Mouse (Mus musculus) left cerebral cortex, postnatal 25 days (tissue): ENCODE measurements around the gene Dhrs1. TPM values are rescaled to one million over a fixed set of nuclear protein-coding genes. Genes with fewer than 3 reads are reported as not detected.

Source experiments
- DNase-seq, 2 experiments: peaks; one replicate each; pipeline ENCODE4 v3.0.0; 2022; ENCODE audit warnings: low spot score in 2 of 2, mixed read lengths in 1 of 2
- intact Hi-C: fragments of 180-260 bp; cut with DNase I; formaldehyde crosslinking; loops from one replicate; pipeline ENCODE4 v1.15.1; 2025
- total RNA-seq, 2 experiments: library from RNA; stranded (reverse); gene quantifications; 2 replicates each; pipeline ENCODE4 v1.2.3; 2021

The Dhrs1 gene
- total RNA-seq, result 10 to 100 TPM; 79.2 to 88.7 TPM

DNA sequence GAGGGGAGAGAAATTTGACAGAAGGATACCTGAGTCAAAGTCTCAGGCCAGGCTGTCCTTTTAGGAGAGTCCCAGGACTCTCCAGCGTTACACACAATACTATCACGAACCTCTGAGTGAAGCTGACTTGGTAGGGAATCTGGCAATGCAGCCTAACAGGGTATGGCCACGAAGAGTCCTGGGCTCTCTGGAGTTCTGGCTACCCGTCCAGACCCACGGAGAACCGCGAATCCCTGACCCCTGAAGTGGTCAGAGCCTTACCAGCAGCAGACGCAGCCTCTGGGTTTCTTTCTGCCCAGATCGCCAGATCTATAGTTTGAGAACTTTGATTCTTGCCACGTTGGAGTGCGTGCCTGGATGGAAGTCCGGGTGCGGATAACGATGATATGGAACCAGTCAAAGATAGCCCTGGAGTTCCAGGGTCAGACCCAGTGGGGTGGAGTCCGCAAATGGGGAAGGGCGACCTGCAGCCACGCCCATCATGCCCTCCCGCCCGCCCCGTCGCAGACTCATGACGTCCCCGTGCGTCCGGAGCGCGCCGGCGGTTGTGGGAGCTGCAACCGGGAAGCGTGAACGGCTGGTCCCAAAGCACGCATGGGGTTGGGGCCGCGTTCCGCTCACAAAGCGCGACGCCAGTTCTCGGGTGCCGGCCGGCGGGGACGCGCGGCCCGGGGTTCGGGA, at the start of gene Dhrs1, which contains the start of gene Nop9:
Dhrs1 (minus strand) TSS at position 511 of the 681 bp plus-strand sequence.
Nop9 (plus strand) TSS at position 514 of the 681 bp plus-strand sequence.
- intact Hi-C loops, result loop anchor here (1.0 kb wide), 1 partner anchor 63 kb away; no protein-coding TSS in a partner anchor
- peak; percentile 86 to 90 for DNase-seq

DNA sequence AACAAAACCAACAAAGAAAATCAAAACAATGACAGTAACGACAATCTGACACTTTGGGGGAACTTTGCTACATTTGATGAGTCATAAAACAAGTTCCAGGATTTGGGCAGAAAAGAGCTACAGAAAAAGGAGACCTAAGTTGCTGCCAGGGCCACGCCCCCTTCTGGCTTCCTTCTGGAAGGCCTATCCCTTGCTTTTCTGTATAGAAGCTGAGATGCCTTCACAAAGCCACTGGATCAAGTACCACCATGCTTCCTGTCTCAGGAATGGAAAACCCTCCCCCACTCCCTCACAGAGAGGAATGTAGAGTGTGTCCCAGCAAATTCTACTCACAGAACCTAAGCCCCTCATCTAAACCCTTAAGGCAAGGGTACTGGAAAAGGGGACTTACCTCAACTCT, 48.5 kb upstream of the Dhrs1 start:
- intact Hi-C loops, result no loop called here
- peak in 1 of 2 experiments; percentile 0 for DNase-seq

DNA sequence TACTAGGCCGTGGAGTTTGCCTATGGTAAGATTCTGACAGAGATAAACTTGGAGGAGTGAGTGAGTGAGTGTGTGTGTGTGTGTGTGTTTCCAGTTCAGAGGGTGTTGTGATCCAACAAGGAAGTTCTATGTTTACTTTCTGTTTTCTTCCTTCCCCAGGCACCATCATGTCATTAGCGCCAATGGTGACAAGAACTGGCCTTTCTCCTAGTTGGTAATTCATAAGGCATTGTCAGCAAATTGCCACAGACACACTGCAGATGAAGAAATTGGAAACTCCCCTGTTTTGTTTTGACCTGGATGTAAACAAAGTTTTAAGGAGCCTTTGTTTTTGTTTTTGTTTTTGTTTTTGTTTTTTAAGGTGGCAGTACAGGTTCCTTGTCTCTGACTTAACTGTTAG, 48.0 kb upstream of the Dhrs1 start:
- peak in 1 of 2 experiments; percentile 0 for DNase-seq
- intact Hi-C loops, result no loop called here

DNA sequence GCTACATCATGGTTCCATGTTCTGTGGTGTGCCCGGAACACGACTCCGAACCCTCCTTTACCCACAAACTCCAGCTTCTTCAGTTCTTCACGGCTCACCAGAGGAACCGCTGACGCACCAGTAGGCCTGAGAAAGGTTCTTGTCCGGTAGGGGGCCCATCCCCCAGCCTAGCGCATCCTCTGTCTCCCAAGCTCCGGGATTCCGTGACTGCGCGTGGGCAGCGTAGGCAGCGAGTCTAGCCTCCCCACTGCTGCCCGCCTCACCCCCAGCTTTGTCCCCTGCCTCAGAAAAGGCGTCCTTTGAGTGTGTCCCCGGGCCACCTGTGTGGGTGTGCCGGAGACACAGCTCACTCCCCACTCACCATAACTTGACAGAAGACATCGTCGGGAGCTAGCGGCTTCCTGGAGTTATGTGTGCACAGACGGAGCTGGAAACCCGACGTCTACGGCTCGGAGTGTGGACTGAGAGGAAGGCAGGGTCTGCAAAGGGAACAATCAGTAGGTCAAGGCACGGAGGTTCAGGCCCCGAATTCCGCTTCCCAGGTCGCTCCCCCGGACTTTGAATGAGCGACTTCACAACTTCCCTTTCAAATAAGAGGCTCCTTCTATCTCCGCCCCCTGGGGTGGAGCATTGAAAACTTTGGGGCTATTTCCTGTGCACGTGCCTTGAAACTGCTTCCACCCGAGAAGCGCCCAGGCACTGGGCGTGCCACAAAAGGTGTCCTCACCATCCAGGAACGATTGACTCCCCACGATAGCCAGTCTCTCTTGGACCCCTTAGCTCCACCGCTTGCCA, 43.0 kb upstream of the Dhrs1 start, which contains the start of gene Ripk3:
Ripk3 (minus strand) TSS at position 610 of the 795 bp plus-strand sequence.
- intact Hi-C loops, result no loop called here
- peak; percentile 0 to 1 for DNase-seq

DNA sequence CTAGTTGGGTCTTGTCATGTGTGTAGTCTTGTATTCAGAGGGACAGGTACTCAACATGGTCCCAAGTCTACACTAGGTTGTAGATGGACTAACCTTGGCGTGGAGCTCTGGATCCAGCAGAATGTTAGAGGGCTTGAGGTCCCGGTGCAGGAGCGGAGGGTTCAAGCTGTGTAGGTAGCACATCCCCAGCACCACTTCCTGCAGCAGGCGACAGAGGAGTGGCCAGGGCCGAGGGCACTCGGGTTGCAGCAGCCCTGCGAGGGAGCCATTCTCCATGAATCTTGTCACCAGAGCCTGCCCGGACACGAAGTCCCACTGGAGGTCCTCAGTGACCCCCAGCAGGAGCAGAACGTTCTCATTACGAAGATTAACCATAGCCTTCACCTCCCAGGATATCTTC, 42.2 kb upstream of the Dhrs1 start:
- intact Hi-C loops, result no loop called here
- peak; percentile 0 for DNase-seq

DNA sequence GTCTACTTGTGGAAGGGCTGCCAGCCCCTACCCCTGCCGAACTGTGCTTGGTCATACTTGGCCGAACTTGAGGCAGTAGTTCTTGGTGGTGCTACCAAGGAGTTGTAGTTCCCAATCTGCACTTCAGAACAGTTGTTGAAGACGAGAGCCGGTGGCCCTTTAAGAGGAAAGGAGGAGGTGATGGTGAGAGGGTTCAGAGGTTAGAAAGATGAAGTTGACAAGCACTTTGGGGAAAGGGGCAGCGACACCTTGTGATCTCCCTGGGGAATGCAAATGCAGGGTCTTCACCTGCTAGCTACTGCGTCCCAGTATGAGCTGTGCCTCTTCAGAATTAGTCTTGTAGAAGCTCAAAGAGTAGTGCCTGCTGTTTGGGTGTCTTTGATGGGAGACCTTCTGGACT, 39.7 kb upstream of the Dhrs1 start:
- DNase-seq, result peak in 1 of 2 experiments; percentile 0
- intact Hi-C loops, result no loop called here

DNA sequence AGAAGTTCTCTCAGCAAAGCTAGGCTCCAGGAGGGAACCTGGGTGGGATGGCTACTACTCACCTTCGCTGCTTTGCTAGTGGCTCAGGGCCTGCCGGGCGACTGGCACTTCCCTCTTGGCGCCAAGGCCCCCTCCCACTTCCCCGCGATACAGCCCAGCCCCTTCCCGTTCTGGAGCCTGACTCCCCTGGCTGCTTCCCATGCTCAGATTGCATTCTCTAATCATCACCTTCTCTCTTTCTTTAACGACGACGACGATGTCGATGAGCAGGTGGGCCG, 38.4 kb upstream of the Dhrs1 start, which contains the start of gene Adcy4:
Adcy4 (minus strand) TSS at position 138 of the 278 bp plus-strand sequence.
- intact Hi-C loops, result no loop called here
- DNase-seq, result peak in 1 of 2 experiments; percentile 1

DNA sequence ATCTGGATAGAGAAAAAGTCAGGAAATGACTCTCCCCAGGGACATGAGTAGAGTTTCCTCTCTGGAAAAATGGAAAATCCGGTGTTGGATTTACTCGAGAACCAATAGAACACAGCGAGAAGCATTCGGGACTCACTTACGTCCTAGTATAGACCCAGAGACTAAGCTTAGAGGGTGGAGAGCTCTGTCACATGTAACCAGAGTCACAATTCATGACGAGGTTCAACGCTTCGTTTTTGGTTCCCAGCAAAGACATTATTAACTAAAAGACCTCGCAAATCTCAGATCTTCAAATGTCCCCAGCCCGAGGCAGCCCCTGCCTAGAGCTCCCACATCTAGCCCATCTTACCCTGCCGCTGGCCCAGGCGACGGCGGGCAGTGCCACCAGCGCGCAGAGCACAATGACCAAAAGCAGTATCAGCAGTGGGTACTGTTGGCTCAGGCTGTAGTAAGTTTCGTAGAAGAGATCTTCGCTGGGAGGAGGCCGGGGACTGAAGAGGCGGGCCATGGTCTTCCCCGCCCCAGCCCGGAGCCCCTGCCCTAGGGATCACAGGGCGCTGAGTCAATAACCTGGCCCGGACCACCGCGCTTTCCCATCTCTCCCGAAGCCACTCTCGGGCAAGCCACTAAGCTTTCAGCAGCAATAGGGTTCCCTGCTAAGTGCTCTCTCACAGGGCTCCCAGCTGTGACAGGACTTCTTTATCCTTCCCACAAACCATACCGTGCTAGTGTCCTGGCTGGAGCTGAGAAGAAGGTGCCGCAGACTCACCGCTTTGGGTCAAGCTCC, 37.9 kb upstream of the Dhrs1 start:
- intact Hi-C loops, result no loop called here
- DNase-seq, result peak; percentile 0 to 1

DNA sequence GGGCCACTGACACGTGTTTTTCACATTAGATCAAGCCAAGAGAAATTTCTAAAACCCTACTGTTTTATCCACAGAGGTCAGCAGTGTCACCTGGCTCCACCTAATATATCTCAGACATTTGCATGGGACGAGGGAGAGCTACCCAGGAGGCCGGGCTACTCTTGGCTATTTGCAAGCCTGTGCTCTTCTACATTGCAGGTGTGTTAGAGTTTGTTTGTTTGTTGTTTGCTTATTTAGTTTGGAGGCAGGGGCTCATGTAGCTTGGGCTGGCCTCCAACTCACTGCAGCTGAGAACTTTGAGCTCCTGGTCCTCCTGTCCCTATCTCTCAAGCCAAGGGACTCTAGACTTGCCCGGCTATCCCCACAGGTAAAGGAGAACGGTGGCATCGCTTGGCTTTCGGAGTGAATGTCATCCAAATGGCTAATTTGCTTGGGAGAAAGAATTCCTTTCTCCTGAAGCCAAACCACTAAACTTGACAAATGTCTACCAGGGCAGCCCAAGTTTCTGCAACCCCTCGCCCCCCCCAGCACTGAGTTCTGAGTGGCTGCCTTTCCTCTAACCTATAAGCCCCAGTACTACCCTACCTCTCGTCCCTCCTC, 37.0 kb upstream of the Dhrs1 start:
- intact Hi-C loops, result no loop called here
- no peak for DNase-seq

DNA sequence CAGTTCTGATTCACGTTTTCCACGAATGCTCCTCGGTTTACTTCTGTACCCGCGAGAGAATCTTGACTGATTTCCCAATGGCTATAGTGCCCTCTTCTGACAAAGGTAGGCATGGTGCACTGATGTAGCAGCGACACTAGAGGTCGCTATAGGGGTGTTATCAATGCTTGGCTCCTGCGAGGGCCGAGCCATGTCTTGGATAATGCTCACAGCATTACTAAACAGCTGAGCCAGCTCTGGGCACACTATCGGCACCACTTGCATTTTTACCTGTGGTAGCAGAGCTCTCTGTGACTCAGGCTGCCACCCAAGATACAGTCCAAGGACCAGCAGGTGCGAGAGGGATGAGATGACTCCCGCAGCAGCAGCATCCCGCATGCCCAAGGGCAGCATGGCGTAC, 35.8 kb upstream of the Dhrs1 start:
- intact Hi-C loops, result loop anchor here (2.0 kb wide), 2 partner anchors 83 to 137 kb away; no protein-coding TSS in a partner anchor
- peak; percentile 50 to 77 for DNase-seq

DNA sequence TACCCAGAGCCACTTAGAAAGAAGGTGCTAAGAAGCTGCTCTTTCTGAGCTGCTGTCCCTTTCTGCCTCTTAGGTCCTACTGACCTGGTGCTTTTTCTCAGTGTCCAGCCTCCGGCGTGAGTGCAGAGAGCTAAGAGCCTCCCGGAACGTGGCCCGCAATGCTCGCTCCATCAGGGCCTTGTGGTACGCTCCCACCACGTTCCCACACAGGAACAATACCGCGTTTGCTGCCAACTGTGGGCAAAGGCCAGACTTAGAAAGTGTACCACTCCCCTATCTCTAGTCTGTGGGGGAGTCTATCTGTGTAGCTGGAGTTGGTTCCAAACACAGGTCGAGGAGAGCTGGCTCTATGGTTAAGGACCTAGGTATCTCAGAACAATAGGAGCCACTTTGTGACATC, 35.2 kb upstream of the Dhrs1 start:
- intact Hi-C loops, result loop anchor here (2.0 kb wide), 2 partner anchors 84 to 138 kb away; no protein-coding TSS in a partner anchor
- no peak for DNase-seq

DNA sequence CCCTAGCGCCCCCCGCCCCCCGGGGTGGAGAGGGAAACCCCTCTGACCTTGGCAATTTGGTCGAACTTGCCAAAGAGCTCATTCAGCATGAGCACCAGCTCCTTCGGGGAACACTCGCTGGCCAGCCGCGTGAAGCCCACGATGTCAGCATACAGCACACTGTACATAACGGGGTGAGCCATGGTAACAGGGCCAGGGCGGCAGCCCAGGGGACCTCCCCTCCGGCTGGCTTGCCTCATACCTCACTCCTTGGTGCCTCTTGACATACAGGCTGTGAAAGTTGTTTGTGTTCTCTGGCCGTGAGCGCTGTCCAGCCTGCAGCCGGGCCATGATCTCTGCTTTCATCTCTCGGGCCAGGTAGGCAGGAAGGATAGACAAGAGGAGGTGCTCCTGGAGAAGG, 34.2 kb upstream of the Dhrs1 start:
- DNase-seq, result no peak
- intact Hi-C loops, result loop anchor here (2.0 kb wide), 2 partner anchors 85 to 139 kb away; no protein-coding TSS in a partner anchor

DNA sequence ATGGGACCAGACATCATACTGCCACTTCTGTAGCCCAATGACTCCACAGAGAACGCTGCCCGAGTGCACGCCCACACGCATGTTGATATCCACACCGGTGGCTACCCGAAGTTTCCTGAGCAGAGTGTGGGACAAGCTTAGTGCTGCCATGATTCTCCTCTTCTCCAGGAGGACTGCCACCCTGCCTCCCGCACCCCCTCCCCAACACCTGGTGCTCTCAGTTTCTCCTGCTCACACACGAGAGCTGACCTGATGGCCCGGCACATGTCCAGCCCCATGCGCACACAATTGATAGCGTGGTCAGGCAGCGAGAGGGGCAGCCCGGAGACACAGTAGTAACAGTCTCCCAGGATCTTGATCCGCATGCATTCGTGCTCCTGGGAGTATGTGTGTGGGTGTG, 33.2 kb upstream of the Dhrs1 start:
- intact Hi-C loops, result no loop called here
- DNase-seq, result no peak

DNA sequence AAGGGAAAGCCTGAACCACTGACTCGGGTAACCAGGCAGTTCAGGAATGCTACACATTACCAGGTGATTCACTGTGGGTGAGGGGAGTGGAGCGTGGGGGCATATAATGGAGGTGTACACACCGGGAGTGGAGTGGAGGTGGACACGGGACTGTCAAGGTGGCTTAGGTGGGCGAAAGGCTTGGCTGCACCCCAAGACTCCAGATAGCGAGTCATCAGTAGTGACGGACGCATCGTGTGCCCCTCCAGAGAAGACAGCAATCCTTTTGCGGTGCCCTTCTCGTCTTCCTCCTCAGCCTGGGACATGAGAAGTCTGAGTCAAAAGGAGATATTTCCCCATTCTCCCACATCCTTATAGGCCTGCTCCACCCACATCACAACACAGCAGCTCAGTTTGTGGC, 32.3 kb upstream of the Dhrs1 start:
- DNase-seq, result no peak
- intact Hi-C loops, result no loop called here

DNA sequence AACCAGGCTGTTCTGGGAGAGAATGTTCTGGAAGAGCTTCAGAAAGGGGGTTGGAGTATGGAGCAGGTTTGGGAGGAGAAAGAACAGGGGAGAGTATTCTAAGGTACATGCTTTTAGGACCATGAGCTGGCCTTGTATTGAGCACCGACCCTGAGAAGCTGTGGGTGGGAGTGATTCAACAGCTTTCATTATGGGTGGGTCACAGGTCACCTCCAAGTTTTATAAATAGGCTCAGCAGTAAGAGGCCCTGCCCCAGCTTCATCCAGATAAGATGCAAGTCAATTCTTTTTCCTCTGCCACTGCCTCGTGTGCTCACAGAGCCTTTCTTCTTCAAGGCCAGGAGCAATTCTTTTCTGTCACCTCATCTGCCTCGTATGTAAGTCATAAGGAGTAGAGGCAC, 31.7 kb upstream of the Dhrs1 start:
- intact Hi-C loops, result no loop called here
- no peak for DNase-seq

DNA sequence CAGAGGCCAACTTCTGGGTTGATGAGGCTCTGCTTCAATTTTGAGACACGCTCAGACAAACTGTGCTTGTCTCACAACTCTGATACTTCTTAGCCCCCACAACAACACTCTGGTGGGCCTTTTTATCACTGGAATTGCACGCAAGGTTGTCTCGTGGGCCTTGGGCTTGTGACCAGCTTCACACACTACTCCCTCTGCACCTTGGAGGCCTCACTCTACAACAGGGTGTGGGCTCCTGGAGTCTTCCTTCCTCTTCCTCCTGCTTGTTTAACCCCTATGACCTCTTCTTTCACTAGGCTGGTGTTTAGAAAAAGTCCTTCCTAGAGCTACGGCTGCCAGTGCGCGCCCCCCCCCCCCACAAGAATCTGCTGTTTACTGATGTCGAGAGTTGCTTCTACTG, 31.2 kb upstream of the Dhrs1 start:
- DNase-seq, result no peak
- intact Hi-C loops, result no loop called here

DNA sequence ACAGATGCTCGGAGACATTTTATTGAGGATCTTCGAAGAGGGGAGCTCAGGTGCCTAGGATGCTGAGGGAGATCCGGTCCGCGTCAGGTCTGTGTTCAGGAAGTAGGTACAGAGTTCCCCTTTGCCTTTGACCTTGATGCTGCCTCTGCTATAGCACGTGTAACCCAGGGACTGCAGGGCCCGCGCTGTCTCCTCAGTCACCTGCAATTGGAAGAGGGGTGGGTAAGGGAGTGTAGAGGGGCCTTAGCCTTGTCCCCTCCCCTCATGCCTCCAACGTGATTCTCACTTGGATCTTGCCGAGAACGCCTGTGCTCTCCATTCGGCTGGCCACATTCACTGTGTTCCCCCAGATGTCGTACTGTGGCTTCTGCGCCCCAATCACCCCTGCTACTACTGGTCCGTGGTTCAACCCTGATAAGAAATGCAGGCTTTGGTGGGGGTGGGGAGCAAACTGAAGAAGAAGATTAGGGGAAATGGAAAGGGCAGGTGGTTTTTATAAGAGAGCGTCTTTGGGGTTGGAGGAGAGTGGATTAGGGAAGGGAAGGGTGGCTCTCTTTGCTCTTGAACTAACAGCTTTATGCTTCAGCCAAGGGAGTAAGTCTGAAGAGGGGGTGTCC, 23.7 kb upstream of the Dhrs1 start:
- no peak for DNase-seq
- intact Hi-C loops, result no loop called here

DNA sequence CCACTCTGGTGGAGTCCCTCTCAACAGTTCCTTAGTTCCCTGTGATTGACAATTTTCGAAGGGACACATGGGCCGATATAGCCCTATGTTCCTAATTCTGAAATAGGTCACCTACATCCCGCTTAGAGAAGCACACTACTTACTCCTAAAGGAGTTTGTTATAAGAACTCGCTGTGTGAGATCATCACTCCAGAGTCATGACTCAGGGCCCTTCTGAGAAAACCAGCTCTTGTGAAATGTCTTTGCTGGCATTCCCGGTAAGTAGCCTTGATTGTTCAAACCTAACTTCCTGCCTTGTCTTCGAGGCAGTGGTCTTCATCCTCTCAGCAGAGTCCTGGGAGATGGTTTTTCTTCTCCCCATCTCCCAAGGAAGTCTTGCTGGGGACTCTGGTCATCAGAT, 23.1 kb upstream of the Dhrs1 start:
- intact Hi-C loops, result no loop called here

More for the DNA sequence above, 23.1 kb upstream of the Dhrs1 start:
- DNase-seq, result no peak
